Mouse (Mus musculus) hematopoietic stem cell, adult 5-6 weeks (primary cell): ENCODE measurements around the gene Tenm4. TPM values are rescaled to one million over a fixed set of nuclear protein-coding genes. Genes with fewer than 3 reads are reported as not detected.

ENCODE experiments used
- ATAC-seq, 2 experiments: fragments of 125-278 bp in 1 of 2; replicated peaks in 1 of 2; 2 replicates each; pipeline ENCODE4 v1.8.0; 2016 to 2017; ENCODE audit warnings: inconsistent platforms in 2 of 2, mild to moderate bottlenecking in 2 of 2, moderate number of reproducible peaks in 2 of 2, low read depth in 1 of 2, moderate TSS enrichment in 1 of 2; ENCODE audit not compliant: low FRiP score in 2 of 2, poor library complexity in 2 of 2, severe bottlenecking in 2 of 2, insufficient read depth in 1 of 2, low TSS enrichment in 1 of 2
- total RNA-seq: library from RNA; stranded (forward); fragments of 172-1452, 232-1000 nt; gene quantifications from 2 replicates; pipeline ENCODE4 v1.2.3, GENCODE M21; 2017

Tenm4 gene
- total RNA-seq, 1 experiment from 2014 or later: not detected

GRCm38 (mm10) chr7:96818236-96818916, 647.3 kb downstream of the Tenm4 start:
- ATAC-seq: peak; percentile 46 to 67

- no peak for ATAC-seq
These were observed 648.5 kb downstream of the Tenm4 start for GRCm38 (mm10) chr7:96819538-96819937.

DNA sequence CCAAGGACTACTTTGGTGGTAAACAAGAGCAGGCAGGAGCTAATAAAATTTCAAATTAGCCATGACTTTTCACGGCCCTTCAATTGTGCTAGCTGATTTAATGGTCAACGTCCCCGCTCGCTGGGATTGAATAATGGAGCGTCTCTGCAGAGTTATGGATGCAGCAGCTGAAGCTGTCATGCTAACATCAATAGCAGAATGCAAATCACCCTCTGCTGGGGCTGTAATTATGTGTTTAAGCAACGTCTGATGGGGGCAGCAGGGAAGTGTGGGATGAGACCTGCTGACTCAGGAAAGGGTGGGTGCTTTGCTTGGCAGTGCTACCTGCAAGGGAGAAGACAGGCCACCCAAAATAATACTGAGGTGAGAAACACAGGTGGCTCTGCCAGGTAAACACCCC, 649.3 kb downstream of the Tenm4 start:
- no peak for ATAC-seq

GRCm38 (mm10) chr7:96826101-96826500, 655.1 kb downstream of the Tenm4 start:
- ATAC-seq: peak; percentile 28 to 63

DNA sequence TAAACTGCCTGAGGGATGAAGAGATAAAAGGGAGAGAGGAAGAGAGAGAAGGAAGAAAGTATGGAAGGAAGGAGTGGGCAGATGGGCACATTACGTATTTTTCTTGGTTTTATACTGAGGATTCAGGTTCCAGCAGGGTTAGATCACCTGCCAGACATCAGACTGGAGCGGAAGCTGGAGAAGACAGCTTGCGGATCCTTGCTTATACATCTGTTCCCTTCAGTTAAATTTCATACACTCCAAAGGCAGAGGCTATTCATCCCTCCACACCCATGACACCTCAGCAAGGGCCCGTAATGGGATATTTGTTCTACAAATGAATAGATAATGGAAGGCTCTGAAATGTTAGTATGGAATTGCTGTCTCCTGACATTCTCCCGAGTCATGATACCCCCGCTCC, 655.6 kb downstream of the Tenm4 start:
- no peak for ATAC-seq

DNA sequence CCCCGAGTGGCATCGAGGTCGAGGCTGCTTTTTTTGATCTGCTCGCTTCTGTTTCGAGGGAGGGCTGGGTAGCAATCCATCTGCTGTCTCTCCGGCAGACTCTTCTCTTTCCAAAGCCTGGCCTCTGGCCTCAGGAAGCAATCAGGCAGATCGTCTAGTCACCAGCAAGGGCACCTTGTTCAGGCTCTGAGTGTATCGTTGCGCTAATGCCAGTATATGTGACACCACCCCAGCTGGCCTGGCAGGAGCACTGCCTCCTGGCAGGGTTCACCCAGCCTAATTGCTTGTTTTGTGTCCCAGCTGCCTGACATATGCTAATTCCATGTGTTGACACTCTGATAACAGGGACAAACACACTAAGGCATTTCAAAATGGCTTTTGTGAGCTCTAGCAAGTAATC, 661.5 kb downstream of the Tenm4 start:
- no peak for ATAC-seq

DNA sequence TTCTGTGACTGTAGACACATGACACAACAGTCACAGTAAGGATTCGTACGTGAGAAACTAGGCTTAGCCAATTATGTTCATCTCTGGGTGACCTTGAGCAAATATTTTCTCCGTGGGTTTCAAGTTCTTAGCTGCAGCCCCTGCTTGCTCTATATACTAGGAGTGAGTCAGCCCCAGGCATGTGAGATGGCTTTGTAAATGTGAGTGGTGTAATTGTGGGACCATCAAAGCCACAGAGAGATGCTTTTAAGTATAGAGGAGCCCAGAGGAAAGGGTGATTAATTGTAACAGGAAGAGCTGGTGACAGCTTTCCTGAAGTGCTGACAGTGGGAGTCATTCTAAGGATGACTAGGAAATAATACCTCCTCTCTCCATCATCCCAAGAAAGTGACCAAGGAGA, 662.0 kb downstream of the Tenm4 start:
- no peak for ATAC-seq

DNA sequence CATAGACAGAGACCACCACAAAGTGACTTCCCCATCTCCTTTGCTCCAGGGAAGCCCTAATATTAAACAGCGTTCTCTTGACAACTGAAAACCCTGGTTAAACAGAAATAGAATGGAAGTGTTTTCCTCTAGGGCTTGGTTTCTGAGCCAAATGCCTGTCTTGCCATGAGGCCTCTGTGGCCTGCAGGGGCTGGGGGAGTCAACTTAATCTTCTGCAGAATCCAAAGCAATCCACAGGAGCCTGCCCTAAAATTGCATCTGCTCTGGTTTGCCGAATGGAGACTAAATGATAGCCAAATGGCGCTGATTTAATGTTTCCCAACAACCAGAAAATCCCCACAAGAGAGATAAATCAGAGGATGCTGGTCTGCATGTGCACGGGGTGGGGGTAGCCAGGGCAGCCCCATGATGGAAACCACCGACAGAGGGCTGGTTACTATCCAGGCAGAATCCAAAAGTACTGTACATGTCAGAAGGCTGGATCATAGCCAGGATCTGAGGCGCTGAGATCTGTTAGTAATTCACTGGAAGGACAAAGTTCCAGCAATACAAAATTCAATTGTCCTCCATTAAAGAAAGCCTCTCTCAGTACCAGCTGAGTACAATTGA, 663.7 kb downstream of the Tenm4 start:
- ATAC-seq: no peak

GRCm38 (mm10) chr7:96835313-96835712, 664.3 kb downstream of the Tenm4 start:
- ATAC-seq: no peak

- no peak for ATAC-seq
These were observed 667.3 kb downstream of the Tenm4 start for GRCm38 (mm10) chr7:96838271-96838841.

GRCm38 (mm10) chr7:96838926-96839325, 667.9 kb downstream of the Tenm4 start:
- ATAC-seq: no peak

DNA sequence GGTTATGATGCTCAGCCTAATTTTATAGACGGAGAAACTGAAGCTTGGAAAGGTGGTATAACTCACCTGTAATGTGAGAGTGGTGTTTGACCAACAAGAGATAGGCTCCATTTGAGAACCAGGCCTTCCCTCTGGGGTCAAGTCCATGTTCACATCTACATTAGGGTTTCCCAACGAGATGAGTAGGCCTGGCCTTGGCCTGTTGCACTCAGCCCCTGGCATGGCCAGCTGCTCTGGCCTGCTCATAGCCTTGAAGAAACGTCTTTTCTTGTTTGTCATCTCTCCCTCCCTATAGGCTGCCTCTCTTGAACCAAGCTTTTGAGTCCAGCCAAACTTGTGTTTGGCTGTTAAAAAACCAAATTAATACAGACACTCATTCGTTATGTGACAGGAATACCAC, 668.5 kb downstream of the Tenm4 start:
- ATAC-seq: no peak

DNA sequence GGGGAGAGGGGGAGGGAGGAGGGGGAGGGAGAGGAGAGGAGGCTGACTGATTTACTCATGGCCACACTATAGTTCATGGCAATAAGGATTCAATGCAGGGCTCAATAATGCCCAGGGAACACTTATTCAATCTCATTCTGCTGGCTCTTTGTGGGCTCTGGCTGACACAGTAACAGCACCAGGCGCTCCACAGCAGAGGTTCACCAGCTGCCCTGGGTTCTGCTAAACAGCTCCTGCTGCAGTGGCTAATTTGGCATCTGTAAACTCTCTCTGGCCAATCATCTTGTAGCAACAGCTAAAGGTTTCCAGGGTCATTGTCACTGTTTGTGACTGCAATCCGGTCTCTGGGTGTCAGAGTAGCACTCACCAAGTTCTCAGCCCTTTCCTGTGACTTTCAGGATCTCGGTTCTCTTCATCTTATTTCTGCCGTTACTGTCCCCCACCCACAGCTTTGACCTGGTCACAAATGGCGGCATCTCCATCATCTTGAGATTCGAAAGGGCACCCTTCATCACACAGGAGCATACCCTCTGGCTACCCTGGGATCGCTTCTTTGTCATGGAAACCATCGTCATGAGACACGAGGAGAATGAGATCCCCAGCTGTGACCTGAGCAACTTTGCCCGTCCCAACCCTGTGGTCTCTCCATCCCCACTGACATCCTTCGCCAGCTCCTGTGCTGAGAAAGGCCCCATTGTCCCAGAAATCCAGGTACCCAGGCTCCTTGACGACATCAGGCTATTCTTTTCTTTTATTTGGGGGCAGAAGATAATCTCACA, 671.6 kb downstream of the Tenm4 start:
- no peak for ATAC-seq

DNA sequence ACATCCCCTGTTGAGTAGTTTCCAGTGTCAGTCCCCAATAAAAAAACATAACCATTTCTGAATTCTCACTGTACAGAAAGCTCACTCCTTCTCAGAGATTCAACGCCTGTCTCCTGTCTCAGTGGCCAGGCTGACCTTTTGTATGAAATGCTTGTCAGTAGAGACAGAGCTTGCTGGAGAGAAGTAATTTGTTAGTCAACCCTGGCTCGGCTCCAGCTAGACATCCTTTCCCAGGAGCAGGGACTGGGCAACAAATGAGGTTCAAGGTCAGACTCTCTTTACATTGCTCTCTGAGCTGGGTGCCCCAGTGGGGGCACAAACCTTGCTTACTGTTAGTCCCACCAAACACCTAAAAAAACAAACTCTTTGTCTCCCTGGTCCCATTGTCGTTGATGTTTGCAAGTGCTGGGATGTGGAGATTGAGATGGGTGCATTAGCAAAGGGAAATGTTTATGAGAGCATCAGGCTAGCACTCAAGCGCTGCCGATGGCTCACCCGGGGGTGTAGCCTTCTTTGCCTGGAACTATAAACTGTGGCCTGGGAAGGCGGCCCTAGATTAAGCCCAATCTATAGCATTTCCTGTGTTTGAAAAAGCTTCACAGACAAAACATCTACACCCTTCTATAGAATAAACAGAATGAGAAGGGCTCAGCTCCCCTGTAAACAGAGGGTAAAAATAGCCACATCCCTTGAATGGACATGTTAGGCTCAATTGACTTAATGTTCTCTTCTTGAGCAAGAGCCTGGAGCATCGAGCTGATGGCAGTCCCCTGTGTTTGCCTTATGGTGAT, 673.3 kb downstream of the Tenm4 start:
- ATAC-seq: no peak

DNA sequence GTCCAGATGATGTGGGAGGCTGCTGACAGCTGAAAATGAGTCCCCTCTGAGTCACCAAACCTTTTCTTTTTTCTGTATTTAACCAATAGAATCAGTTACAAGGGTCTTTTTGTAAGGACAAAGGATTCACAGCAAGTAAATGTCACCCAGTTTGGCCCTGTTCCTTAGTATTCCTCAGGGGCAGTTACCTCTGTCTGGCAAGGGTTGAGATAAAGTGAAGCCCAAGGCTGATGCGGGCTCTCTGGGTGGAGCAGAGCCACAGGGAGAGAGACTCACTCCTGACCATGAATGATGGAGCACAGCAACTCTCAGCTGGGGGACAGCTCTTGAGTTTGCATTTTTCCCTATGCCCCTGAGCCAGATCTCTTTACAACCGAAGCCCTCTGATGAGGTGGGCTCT, 681.7 kb downstream of the Tenm4 start:
- ATAC-seq: no peak

DNA sequence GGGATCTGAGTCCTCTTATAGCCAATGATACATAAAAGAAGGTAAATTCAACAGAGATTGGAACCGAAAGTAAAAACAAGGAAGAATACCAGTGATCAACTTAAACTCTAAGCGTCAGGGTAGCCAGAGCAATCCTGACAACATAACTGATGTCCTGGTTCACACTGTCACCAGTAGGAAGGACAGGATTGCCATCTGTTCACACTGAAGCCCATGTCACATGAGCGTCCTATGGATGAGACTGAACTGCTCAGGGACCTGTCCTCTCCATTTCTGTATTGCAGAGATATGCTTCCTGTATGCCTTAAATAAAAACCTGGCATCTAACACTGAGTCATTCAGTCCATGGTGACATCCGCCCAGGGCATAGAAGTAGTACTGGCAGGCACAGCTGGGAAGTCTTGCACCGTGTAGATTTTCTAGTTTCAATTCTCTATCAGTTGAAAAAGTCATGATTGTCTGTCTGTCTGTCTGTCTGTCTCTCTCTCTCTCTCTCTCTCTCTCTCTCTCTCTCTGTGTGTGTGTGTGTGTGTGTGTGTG, 684.9 kb downstream of the Tenm4 start:
- peak; percentile 60 to 65 for ATAC-seq

DNA sequence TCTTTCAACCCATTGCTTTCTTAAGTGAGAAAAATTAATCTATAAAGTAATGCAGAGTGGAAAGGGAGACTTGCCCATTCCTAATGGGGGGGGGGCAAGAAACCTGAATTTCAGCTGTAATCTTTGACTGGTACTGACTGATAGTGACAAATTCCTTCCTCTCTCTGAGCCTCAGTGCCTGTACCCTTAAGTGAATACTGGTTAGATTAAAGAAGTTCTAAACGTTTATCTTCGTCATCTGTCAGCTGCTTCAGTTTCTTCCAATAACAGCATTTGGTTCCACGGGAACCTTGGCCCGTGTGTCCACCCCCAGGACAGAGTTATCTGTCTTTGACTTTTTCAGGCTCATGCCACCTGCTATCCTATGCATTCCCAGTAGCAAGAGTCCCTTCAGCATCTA, 685.5 kb downstream of the Tenm4 start:
- ATAC-seq: no peak
